Comparison of ENCODE assay signal across 19 mouse cellular contexts in the genomic region with DNA sequence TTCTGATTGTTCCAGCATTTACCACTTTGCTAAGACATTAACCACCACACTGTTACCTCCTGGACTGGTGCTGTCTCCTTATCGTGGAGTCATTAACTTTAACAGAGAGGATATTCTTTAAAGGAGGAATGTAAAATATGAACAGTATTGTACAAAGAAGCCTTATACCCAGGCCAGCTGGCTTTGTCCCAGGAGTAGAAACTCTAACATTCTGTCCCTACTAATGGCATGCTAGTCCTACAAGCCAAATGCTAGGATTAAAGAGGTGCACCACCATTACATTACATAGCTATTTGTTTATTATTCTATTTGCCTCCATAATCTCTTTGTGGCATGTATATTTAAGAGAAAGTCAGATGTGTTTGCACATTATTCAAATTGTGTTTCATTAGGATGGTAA.
"Had no signal": no experiment of that assay in that cellular context is flagged by ENCODE, and none has a peak within 500 bp of the region (broad histone marks: within the 10 kb centered on the region; RNA-seq: fewer than 3 reads in every experiment).

No protein-coding gene starts in this region.

- H3K36me3 ChIP-seq: lung, embryonic 15.5 days; midbrain, embryonic 10.5 days; midbrain, embryonic 12.5 days; neural tube, embryonic 13.5 days; neural tube, embryonic 15.5 days had no signal

- ATAC-seq: lung, postnatal 0 days; midbrain, embryonic 16.5 days had no signal

- H3K27ac ChIP-seq: lung, embryonic 15.5 days; midbrain, embryonic 10.5 days; midbrain, embryonic 12.5 days; neural tube, embryonic 13.5 days; neural tube, embryonic 15.5 days had no signal

- H3K9ac ChIP-seq: lung, embryonic 15.5 days; midbrain, embryonic 12.5 days; neural tube, embryonic 13.5 days; neural tube, embryonic 15.5 days had no signal

- H3K27me3 ChIP-seq: lung, embryonic 15.5 days; midbrain, embryonic 12.5 days; neural tube, embryonic 13.5 days; neural tube, embryonic 15.5 days had no signal

- H3K4me3 ChIP-seq: lung, embryonic 15.5 days; midbrain, embryonic 10.5 days; midbrain, embryonic 12.5 days; myocyte; neural tube, embryonic 13.5 days; neural tube, embryonic 15.5 days had no signal

- H3K9me3 ChIP-seq: lung, embryonic 15.5 days; midbrain, embryonic 10.5 days; midbrain, embryonic 12.5 days; neural tube, embryonic 13.5 days; neural tube, embryonic 15.5 days had no signal

- H3K4me1 ChIP-seq: lung, embryonic 15.5 days; midbrain, embryonic 10.5 days; midbrain, embryonic 12.5 days; neural tube, embryonic 13.5 days; neural tube, embryonic 15.5 days had no signal

- H3K4me2 ChIP-seq: lung, embryonic 15.5 days; midbrain, embryonic 12.5 days; neural tube, embryonic 13.5 days; neural tube, embryonic 15.5 days had no signal

- DNase-seq: lung, adult 18-20 months; lung, postnatal 4 days; midbrain, embryonic 14.5 days; retina, postnatal 1 day; right cerebral cortex, adult 18-20 months; right cerebral cortex, postnatal 25 days; right cerebral cortex, postnatal 4 days; spleen, adult 18-20 months; thymus, adult 18-20 months; thymus, postnatal 14 days; thymus, postnatal 36 days had no signal
